Mouse (Mus musculus): ENCODE measurements at regions not wholly inside any gene's neighbourhood (a gene's known extent, or its start where the extent isn't known, plus 50 kb on each side); places are given as distances from the start of the nearest gene placed in this dataset.

GRCm38 (mm10) chr3:33440500-33440899, 297.5 kb upstream of the Pex5l start:
- TF ChIP-seq POLR2A (IDR thresholded peaks at IDR 0.05; ENCODE audit: low read depth, low read length) (no peak), CTCF (conservative IDR thresholded peaks at IDR 0.05; ENCODE audit: insufficient read depth, insufficient read length, low read depth, low read length) (no peak)

Data from kidney, adult 2 months (tissue).